Mouse (Mus musculus) forebrain, embryonic 12.5 days (tissue): ENCODE measurements at regions not wholly inside any gene's neighbourhood (a gene's known extent, or its start where the extent isn't known, plus 50 kb on each side); places are given as distances from the start of the nearest gene placed in this dataset.

ENCODE experiments used
- ATAC-seq: fragments of 200-750 bp; cut with Nextera tagmentation; 2 replicates; pipeline ENCODE4 v1.8.0; 2017; ENCODE audit warnings: moderate TSS enrichment; ENCODE audit not compliant: low FRiP score
- H3K27ac ChIP-seq: fragments of 300-500 bp; sonication (generic); 2 replicates; pipeline ENCODE4 v1.5.1; 2016; ENCODE audit warnings: mild to moderate bottlenecking
- H3K27me3 ChIP-seq: fragments of 300-500 bp; sonication (generic); 2 replicates; pipeline ENCODE4 v1.6.1; 2016; ENCODE audit warnings: mild to moderate bottlenecking
- H3K36me3 ChIP-seq: fragments of 300-500 bp; sonication (generic); replicated peaks from 2 replicates; pipeline ENCODE4 v1.6.1; 2016; ENCODE audit warnings: mild to moderate bottlenecking
- H3K4me1 ChIP-seq: fragments of 300-500 bp; sonication (generic); 2 replicates; pipeline ENCODE4 v1.6.1; 2016
- H3K4me2 ChIP-seq: fragments of 300-500 bp; sonication (generic); 2 replicates; pipeline ENCODE4 v1.6.1; 2016; ENCODE audit warnings: mild to moderate bottlenecking, moderate library complexity
- H3K4me3 ChIP-seq: fragments of 300-500 bp; sonication (generic); replicated peaks from 2 replicates; pipeline ENCODE4 v1.5.1; 2016; ENCODE audit warnings: mild to moderate bottlenecking
- H3K9ac ChIP-seq: fragments of 300-500 bp; sonication (generic); 2 replicates; pipeline ENCODE4 v1.6.1; 2016; ENCODE audit warnings: mild to moderate bottlenecking
- H3K9me3 ChIP-seq: fragments of 300-500 bp; sonication (generic); 2 replicates; pipeline ENCODE4 v1.6.1; 2016
- WGBS: fragments of 180-500 bp; shearing (Covaris S2); methylation state at CpG from one replicate; pipeline ENCODE4 v1.1.7; 2016; 5-methylcytosine and 5-hydroxymethylcytosine counted together

- H3K4me1 ChIP-seq, result peaks cover 41% of the 10 kb centered on the region
- H3K27me3 ChIP-seq, result peaks cover 36% of the 10 kb centered on the region
- no peaks in the 10 kb centered on the region for H3K36me3 ChIP-seq
- no peaks in the 10 kb centered on the region for H3K9me3 ChIP-seq
- WGBS, result 75% methylated on average over 8 of the region's 8 CpGs
- H3K9ac ChIP-seq, result no peak overlapping the region
- H3K4me2 ChIP-seq, result no peak overlapping the region
- H3K27ac ChIP-seq, result peak overlapping the region; percentile 59; the same call in 1 of the 2 replicates
- ATAC-seq, result peak; percentile 37
- H3K4me3 ChIP-seq, result no peak overlapping the region
Measured at GRCm38 (mm10) chr3:144378524-144379225, 173.7 kb upstream of the Lmo4 start.

- no peaks in the 10 kb centered on the region for H3K36me3 ChIP-seq
- WGBS, result 32% methylated on average over 18 of the region's 18 CpGs
- ATAC-seq, result peak; percentile 54
- no peak overlapping the region for H3K4me3 ChIP-seq
- no peak overlapping the region for H3K9ac ChIP-seq
- H3K9me3 ChIP-seq, result no peaks in the 10 kb centered on the region
- H3K4me2 ChIP-seq, result no peak overlapping the region
- peaks cover 32% of the 10 kb centered on the region for H3K27me3 ChIP-seq
- peak overlapping the region; percentile 59; the same call in 1 of the 2 replicates for H3K27ac ChIP-seq
- peaks cover 41% of the 10 kb centered on the region for H3K4me1 ChIP-seq
Measured at GRCm38 (mm10) chr3:144377626-144378523, 172.9 kb upstream of the Lmo4 start.

DNA sequence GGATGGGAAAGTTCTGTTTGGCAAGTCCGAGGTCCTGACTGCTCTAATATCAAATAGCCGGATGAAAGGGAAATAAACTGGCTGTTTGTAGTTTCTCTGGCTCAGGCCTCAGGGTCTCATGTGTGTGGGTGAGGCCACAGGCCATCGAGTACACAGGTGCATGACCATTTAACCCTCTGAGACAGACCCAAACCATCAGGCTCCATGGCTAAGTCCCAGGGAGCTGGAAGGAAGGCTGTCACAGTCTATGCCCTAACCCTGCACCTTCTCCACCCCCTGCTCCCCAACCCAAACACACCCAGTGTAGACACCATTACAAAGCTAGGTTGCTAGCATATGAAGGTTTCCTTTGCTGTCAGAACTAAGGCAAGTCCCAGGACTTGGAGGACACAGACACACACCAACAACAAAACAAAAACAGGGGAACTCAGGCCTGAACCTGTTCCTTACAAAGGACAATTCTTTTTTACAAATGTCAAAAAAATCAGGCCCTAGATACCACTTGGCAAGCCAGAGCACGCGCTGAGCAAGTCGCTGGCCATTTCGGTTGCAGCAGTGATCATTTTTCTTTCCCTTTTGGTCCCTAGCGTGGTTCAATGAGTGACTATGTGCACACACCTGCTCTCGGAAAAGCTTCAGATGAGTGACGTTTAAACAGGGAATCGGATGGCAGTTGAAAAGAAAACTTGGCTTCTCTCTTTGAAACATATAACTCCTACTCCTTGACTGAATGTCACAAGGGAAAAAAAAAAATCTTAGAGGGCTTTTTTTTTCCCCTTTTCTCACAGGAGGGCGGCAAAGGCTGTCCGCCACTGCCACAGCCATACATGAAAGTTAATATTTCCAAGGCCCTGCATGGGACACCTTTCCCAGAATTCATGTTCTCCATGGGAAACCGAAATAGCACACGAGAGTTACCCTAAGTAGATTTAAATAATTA is 171.7 kb upstream of the Lmo4 start:
- H3K27me3 ChIP-seq, result peaks cover 37% of the 10 kb centered on the region
- H3K4me3 ChIP-seq, result no peak overlapping the region
- H3K36me3 ChIP-seq, result no peaks in the 10 kb centered on the region
- WGBS, result 71% methylated on average over 15 of the region's 15 CpGs
- H3K27ac ChIP-seq, result no peak overlapping the region
- peaks cover 41% of the 10 kb centered on the region for H3K4me1 ChIP-seq
- H3K9me3 ChIP-seq, result no peaks in the 10 kb centered on the region
- no peak overlapping the region for H3K4me2 ChIP-seq
- no peak for ATAC-seq
- no peak overlapping the region for H3K9ac ChIP-seq

DNA sequence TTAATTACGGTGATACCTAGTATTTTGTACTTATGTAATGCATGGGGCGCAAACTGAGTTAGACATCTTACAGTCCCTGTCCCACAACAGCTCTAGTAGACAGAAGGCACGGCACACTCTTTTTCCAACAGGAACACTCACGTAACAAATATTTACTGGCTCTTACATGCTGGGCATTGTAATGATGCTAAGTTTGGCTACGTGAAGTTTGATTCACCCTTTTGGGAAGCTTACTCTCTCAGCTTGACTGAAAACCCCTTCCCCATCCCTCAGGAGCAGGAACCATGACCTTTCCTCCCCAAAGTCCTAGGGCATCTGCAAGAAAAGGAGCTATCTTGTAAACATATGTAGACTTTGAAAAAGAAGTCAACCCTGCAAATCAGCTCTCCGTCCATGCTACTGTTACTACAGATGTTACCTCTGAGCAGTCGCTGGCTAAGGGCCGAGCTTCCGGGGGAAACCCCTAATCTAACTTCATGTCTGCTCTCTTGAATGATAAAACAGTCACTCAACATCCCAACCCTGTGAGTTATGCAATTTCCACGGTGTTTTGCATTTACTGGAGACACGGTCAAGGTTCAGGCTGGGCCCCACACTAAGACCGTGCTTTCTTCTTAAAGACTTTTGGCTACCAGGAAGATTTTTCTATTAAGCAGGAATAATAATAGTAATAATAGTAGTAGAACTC is 170.8 kb upstream of the Lmo4 start:
- Histone ChIP-seq H3K4me3 (no peak overlapping the region), H3K27ac (no peak overlapping the region), H3K36me3 (no peaks in the 10 kb centered on the region), H3K4me2 (no peak overlapping the region), H3K27me3 (peaks cover 37% of the 10 kb centered on the region), H3K9me3 (no peaks in the 10 kb centered on the region), H3K9ac (no peak overlapping the region), H3K4me1 (peaks cover 37% of the 10 kb centered on the region)
- 88% methylated on average over 12 of the region's 12 CpGs for WGBS
- no peak for ATAC-seq

GRCm38 (mm10) chr3:144368300-144368699 is 163.3 kb upstream of the Lmo4 start:
- Histone ChIP-seq H3K27me3 (peaks cover 49% of the 10 kb centered on the region), H3K4me2 (no peak overlapping the region), H3K27ac (no peak overlapping the region; the same call in 1 of the 2 replicates), H3K4me3 (no peak overlapping the region), H3K9ac (no peak overlapping the region), H3K36me3 (no peaks in the 10 kb centered on the region), H3K4me1 (peaks cover 23% of the 10 kb centered on the region), H3K9me3 (no peaks in the 10 kb centered on the region)
- no peak for ATAC-seq
- WGBS, result 59% methylated on average over 4 of the region's 4 CpGs

- Histone ChIP-seq H3K4me3 (peak overlapping the region; percentile 30), H3K4me1 (peaks cover 23% of the 10 kb centered on the region), H3K4me2 (peak overlapping the region; percentile 54), H3K27me3 (peaks cover 48% of the 10 kb centered on the region), H3K9me3 (no peaks in the 10 kb centered on the region), H3K9ac (peak overlapping the region; percentile 36; the same call in 1 of the 2 replicates), H3K36me3 (no peaks in the 10 kb centered on the region), H3K27ac (peak overlapping the region; percentile 46; the same call in 1 of the 2 replicates)
- 14% methylated on average over 7 of the region's 7 CpGs for WGBS
- peak; percentile 51 for ATAC-seq
Measured at GRCm38 (mm10) chr3:144367766-144368116, 162.7 kb upstream of the Lmo4 start.

DNA sequence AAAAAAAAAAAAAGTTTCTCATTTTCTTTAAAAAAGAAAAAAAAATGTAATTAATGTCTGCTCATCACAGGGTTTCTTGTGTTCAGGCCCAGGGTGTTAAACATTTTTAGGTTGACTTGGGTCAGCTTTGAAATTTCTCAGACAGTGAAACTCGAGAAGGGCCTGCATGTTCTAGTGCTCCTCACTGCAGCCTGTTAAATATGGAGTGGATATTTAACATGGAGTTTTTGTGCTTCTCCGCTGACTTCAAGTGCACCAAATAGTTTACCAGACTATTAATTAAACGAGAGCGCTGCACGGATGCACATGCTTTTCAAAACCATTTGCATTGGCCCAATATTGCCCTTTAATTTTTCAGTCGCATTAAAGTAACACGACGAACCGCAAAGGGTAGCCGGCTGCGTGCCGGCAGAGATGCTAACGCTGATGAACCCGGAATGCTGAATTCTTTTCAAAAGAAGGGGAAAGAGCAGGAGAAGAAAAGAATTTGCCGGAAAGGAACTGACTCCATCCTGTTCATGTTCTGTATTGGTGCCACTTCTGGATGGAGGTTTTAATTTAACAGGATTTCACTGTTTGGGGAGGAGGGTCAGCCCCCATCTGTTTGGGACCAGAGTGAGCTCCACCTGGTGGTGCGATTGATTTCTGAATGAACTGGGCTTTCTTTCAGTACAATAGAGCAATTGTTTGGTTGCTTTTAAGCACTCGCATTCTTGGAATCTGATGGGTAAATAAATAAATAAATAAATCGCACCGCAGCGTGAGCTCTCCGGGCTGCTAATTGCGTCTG is 162.2 kb upstream of the Lmo4 start:
- 6% methylated on average over 22 of the region's 22 CpGs for WGBS
- peaks cover 44% of the 10 kb centered on the region for H3K27me3 ChIP-seq
- ATAC-seq, result peak; percentile 76

GRCm38 (mm10) chr3:144365894-144366293 is 160.9 kb upstream of the Lmo4 start:
- Histone ChIP-seq H3K27ac (no peak overlapping the region), H3K4me3 (no peak overlapping the region), H3K4me1 (peaks cover 23% of the 10 kb centered on the region), H3K36me3 (no peaks in the 10 kb centered on the region), H3K9ac (no peak overlapping the region), H3K27me3 (peaks cover 38% of the 10 kb centered on the region), H3K9me3 (no peaks in the 10 kb centered on the region), H3K4me2 (no peak overlapping the region)
- 38% methylated on average over 4 of the region's 4 CpGs for WGBS
- ATAC-seq, result no peak

More for the DNA sequence above, 162.2 kb upstream of the Lmo4 start:
- H3K27ac ChIP-seq, result peak overlapping the region; percentile 46; the same call in 1 of the 2 replicates
- H3K4me3 ChIP-seq, result peak overlapping the region; percentile 30
- H3K4me1 ChIP-seq, result peaks cover 23% of the 10 kb centered on the region
- no peaks in the 10 kb centered on the region for H3K36me3 ChIP-seq
- H3K4me2 ChIP-seq, result peak overlapping the region; percentile 54
- H3K9ac ChIP-seq, result peak overlapping the region; percentile 36; the same call in 1 of the 2 replicates
- no peaks in the 10 kb centered on the region for H3K9me3 ChIP-seq

DNA sequence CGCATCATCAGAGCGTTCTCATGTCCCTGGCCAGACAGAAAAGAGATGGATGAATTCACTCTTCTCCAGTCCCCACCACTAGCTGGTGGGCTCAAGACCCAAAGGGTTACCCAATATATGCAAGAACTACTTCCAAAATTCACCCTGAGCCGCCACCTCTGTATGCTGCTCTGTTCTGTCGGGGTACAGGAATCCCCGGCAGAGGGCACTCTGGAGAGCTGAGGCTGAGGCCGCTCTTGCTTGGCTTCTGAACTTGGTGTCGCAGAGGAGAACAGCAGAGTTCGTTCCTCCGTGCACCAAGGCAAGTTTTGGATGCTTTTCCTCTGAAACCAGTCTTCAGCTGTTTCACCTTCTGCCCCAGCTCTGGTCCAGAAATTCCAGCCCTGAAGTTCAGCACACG is 157.5 kb upstream of the Lmo4 start:
- 58% methylated on average over 10 of the region's 10 CpGs for WGBS
- Histone ChIP-seq H3K27ac (no peak overlapping the region), H3K9ac (no peak overlapping the region), H3K36me3 (no peaks in the 10 kb centered on the region), H3K4me2 (no peak overlapping the region), H3K27me3 (peaks cover 18% of the 10 kb centered on the region), H3K9me3 (no peaks in the 10 kb centered on the region), H3K4me1 (peaks cover 10% of the 10 kb centered on the region), H3K4me3 (no peak overlapping the region)
- no peak for ATAC-seq

DNA sequence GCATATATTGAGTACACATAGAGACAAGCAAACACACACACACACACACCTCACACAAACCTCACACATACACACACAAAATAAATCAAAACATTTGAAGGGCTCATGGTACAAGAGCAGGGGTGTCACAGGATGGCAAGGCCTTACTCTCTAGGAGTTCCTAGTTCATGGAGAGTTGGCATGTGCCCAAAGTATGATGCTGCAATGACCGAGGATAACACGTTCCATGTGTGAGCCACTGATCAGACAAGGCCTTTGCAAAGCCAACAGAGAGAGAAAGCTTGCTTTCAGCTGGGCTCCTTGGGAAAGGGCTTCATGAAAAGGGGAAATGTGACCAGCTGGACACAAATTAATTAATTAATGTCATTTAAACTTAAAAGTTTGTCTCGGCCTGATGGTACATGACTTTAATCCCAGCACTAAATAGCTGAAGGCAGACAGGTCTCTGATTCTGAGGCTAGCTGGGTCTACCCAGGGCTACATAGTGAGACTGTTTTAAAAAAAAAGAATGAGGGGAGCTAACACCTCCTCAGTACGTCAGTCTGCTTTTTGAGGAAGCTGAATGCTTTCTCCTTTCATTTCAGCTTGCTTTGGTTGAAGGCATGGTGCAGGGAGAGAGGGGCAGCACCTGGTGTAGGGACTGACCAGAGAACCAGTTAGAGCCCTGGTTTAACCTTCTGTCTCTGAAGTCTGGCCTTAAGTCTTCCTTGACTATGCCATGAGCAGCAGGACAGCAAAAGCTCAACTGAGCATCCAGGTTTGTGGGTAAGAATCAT is 156.4 kb upstream of the Lmo4 start:
- ATAC-seq, result no peak
- H3K4me3 ChIP-seq, result no peak overlapping the region
- H3K27ac ChIP-seq, result no peak overlapping the region
- H3K36me3 ChIP-seq, result no peaks in the 10 kb centered on the region
- WGBS, result 85% methylated on average over 4 of the region's 4 CpGs
- no peak overlapping the region for H3K9ac ChIP-seq
- H3K4me2 ChIP-seq, result no peak overlapping the region
- peaks cover 5% of the 10 kb centered on the region; the same call in 1 of the 2 replicates for H3K4me1 ChIP-seq
- no peaks in the 10 kb centered on the region for H3K9me3 ChIP-seq
- H3K27me3 ChIP-seq, result peaks cover 18% of the 10 kb centered on the region
